Mouse (Mus musculus) mouse embryonic stem cell (cell line): Measurements from ENCODE around the gene Bin2.

Experiments used
- in situ Hi-C, 2 experiments: fragments of 300-500 bp; cut with MboI; formaldehyde crosslinking; loops; 1 replicate in 1 of 2; 3 replicates in 1 of 2; pipeline ENCODE4 v1.14.3; 2019 to 2020; ENCODE audit warnings: low sequenced_read_pairs in 2 of 2, low pct_unique_long_range_greater_than_20kb in 1 of 2, mixed read lengths in 1 of 2; ENCODE audit not compliant: unreplicated experiment in 1 of 2

The Bin2 gene

GRCm38 (mm10) chr15:100665411-100666218 lies 3.7 kb downstream of the Bin2 start:
- in situ Hi-C loops, result no loop called here

DNA sequence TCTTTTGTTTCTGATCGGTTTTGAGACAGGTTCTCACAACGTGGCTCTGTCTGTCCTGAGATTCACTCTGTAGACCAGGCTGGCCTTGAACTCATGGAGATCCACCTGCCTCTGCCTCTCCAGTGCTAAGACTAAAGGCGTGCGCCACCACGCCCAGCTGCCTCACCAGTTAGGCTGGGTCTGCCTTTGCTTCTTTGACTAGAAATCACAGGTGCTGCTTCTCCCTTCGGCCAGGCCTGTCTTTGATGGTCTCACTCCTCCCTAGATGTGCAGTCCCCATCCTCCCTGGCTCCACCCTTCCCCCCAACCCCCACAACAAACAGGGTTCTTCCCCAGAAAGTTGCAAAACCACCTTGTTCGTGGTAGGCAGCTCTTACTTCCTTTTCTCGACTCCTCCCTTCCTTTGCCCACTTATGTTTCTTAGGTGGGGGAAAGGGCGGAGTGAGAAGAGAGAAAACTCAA lies 4.5 kb downstream of the Bin2 start:
- in situ Hi-C loops, result no loop called here

DNA sequence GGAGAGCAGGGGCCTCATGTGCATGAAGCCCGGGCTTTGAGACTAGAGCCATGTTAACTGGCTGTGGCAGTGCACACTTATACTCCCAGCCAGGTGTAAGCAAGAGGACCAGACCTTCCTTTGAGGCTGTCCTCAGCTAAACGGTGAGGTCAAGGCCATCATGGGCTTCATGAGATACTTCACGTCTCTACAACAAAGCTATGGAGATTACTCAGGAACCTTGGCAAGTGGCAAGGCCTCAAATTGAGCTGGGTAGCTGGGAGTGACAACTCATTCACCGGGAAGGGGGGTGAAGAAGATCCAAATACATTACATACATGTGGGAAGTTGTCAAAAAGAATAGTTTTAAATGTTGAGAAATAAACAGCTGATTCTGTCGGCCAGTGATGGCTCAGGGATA lies 8.5 kb downstream of the Bin2 start:
- in situ Hi-C loops, result no loop called here

- in situ Hi-C loops, result no loop called here
These were observed 9.0 kb downstream of the Bin2 start for GRCm38 (mm10) chr15:100660306-100660705.

DNA sequence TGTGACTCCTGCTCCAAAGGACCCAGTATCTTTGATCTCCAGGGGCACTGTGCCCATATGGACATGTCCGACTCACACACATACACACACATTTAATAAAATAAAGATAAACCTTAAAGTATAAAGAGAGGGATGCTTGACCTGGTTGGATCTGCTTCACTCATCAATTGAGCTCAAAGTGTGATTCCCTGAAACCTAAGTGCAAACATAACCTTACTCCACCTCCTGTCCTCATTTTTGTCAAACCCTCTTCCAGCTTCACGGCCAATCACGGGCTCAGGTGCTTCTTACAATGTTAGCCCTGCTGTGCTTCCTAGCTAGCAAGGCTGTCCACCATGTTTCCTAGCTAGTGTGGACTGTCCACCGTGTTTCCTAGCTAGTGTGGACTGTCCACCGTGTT lies 14.2 kb downstream of the Bin2 start:
- in situ Hi-C loops, result no loop called here

- in situ Hi-C loops, result no loop called here
These were observed 15.1 kb downstream of the Bin2 start for GRCm38 (mm10) chr15:100654271-100654670.

- in situ Hi-C loops, result no loop called here
These were observed 17.7 kb downstream of the Bin2 start for GRCm38 (mm10) chr15:100651610-100652009.

DNA sequence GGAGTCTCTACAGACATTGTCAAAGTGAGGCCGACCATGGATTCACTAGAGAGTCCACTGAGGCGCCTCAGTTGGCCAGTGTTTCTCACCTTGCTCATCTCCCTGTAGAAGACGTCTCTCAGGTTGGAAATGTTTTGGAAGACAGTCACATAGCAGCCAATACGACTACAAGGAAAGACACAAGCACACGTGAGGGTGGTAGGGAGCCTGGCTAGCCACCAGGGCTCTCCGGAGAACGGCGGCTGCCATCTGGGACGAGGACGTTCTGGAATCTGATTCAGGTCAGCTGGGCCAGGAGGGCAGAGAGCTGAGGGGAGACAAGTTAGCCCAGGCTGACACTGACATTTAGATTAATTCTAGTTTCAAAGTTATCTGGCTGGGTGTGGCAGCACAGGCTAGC lies 19.2 kb downstream of the Bin2 start:
- in situ Hi-C loops, result no loop called here

DNA sequence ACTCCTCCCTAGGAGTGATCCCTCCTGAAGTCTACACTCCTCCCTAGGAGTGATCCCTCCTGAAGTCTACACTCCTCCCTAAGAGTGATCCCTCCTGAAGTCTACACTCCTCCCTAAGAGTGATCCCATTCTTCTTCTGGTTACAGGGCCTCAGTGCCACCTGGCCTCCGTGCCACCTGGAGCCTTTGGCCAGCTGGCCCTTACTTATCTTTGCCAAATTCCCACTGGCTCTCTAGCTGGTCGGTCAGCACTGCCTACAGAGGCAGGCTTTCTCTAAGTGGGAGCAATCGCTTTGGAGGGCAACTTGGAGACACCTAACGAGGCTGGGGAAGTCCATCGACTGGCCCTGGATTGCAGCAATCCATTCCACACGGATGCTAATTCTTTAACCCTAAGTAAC lies 23.2 kb downstream of the Bin2 start:
- in situ Hi-C loops, result no loop called here

GRCm38 (mm10) chr15:100642451-100642850 lies 26.9 kb downstream of the Bin2 start:
- in situ Hi-C loops, result no loop called here

DNA sequence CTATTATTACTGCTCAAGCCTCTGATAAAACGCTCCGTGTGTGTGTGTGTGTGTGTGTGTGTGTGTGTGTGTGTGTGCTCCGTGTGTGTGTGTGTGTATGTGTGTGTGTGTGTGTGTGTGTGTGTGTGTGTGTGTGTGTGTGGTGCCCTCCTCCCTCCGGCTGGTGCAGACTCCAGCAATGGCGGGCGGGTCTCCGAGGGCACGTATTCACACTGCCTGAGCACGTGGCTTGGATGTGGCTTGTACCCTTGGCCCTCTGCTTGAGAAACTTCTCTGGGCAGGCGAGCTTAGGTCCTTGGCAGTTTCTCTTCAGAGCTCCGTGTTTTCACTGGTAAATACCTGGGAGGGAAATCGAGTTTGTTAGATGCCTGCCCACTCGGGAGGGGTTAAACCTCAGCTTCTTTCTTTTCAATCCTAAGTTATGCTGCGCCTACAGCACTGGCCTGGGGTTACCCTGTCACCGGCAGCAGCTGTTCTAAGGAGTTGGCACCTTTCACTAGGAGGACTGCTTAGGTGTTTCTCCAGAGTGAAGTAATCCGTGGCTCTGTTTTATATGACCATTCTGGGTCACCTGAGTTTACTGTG lies 28.0 kb downstream of the Bin2 start:
- in situ Hi-C loops, result no loop called here

DNA sequence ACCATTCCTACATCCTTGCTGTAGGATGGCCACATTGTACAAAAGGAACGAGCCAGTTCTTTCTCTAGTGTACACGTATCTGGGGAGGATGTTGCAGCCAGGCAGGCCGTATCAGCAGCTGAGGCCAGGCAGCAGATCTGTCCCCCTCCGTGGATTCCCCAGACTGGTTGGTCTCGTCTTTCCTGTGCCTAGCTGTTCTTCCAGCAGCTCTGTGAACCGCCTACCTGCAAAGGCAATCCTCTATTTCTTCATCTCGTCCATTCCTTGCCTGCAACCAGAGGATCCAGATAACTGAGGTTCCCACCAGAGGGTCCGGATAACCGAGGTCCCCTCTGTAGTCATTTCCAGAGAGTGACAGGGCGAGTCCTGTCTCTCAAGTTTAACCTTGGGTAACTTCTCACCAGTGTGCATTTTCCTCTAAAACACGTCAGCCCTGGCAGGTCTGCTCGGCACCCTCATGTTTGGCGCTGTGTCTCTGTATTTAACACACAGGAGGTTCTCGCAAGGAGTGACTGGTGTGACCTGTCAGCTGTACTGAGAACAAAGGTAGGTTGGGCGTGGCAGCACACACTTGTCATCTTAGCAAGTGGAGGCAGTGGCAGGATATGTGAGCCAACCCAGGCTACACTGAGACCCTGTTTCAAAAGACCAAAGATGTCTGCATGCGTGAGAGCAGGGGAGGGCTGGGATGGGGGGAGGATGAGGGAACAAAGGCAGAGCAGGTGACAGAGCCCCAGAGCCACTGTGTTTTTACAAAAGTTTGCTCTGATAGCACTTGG lies 29.2 kb downstream of the Bin2 start:
- in situ Hi-C loops, result no loop called here

DNA sequence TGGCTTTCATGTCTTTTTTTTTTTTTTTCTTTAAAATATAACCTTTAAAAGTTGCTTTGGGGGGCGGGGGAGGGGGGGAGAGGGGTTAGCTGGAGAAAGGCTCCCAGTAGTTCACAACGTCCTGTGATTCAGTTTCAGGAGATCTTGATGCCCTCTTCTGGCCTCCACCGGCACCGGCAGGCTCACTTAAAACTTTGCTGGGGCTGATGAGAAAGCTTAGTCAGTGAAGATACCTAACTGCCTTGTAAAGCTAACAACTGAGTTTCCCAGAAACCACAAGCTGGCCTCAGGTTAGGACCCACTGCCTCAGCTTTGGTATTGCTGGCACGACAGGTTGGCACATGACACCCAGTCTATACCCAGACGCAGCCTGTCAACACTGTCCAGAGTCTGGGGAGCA lies 31.7 kb downstream of the Bin2 start:
- in situ Hi-C loops, result no loop called here

GRCm38 (mm10) chr15:100636700-100637501 lies 32.5 kb downstream of the Bin2 start, which contains the start of gene Smagp:
Gene Smagp, minus strand, starts transcription at chr15:100636940.
- in situ Hi-C loops, result no loop called here

- in situ Hi-C loops, result no loop called here
These were observed 33.3 kb downstream of the Bin2 start for GRCm38 (mm10) chr15:100635851-100636645.

GRCm38 (mm10) chr15:100635239-100635638 lies 34.1 kb downstream of the Bin2 start:
- in situ Hi-C loops, result no loop called here

- in situ Hi-C loops, result no loop called here
These were observed 36.0 kb downstream of the Bin2 start for GRCm38 (mm10) chr15:100633341-100633740.

DNA sequence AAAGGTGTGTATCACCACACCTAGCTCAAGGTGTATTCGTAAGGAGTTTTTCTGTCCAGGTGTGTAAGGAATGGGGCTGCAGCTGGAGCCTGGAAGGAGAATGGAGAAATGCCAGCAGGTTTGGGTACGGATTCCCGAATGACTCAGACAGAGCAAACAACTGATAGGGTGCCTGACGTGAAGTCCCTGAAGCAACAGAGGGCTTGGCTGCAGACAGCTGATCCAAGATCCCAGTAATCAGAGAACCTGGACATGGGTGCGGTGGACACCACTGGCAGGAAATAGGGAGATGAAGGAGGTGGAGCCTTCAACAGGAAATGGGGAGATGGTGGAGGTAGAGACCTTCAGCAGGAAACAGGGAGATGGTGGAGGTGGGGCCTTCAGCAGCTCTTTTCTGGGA lies 37.0 kb downstream of the Bin2 start:
- in situ Hi-C loops, result no loop called here
